Mouse (Mus musculus): Measurements from ENCODE around the gene Ccrl2. TPM values are rescaled to one million over a fixed set of nuclear protein-coding genes. Genes with fewer than 3 reads are reported as not detected.

Ccrl2 gene
- polyA plus RNA-seq (2015; fragmentation: Nextera tagmentation; extraction: Ambion mirVana) = 0.98 and 1.3 TPM in 2 replicates

GRCm38 (mm10) chr9:111056798-111057543 lies at the start of gene Ccrl2:
Ccrl2 (minus strand) TSS chr9:111057519.
- Histone ChIP-seq H3K36me3 (no peaks in the 10 kb centered on the region), H3K27me3 (replicated peaks) (no peaks in the 10 kb centered on the region), H3K9me3 (replicated peaks) (no peaks in the 10 kb centered on the region), H3K4me3 (replicated peaks) (peak within 1 kb of the TSS; percentile 15), H3K4me1 (no peaks in the 10 kb centered on the region), H3K27ac (replicated peaks) (0 out of 2 replicates have a peak within 1 kb of the TSS, but pooled peaks have one; percentile 8), H3K4me2 (peak within 1 kb of the TSS; percentile 42), H3K9ac (replicated peaks) (no peak within 1 kb of the TSS)
- no peak for ATAC-seq (ENCODE audit: low FRiP score)
- WGBS = 61% methylated on average over 17 of the region's 17 CpGs

GRCm38 (mm10) chr9:111103893-111104292 lies 46.6 kb upstream of the Ccrl2 start:
- Histone ChIP-seq H3K4me3 (replicated peaks) (no peak overlapping the region), H3K9me3 (replicated peaks) (no peaks in the 10 kb centered on the region), H3K9ac (replicated peaks) (no peak overlapping the region), H3K27ac (replicated peaks) (no peak overlapping the region), H3K4me1 (no peaks in the 10 kb centered on the region), H3K4me2 (no peak overlapping the region), H3K27me3 (replicated peaks) (no peaks in the 10 kb centered on the region), H3K36me3 (no peaks in the 10 kb centered on the region)
- 83% methylated on average over 5 of the region's 5 CpGs for WGBS
- ATAC-seq (ENCODE audit: low FRiP score) = no peak

DNA sequence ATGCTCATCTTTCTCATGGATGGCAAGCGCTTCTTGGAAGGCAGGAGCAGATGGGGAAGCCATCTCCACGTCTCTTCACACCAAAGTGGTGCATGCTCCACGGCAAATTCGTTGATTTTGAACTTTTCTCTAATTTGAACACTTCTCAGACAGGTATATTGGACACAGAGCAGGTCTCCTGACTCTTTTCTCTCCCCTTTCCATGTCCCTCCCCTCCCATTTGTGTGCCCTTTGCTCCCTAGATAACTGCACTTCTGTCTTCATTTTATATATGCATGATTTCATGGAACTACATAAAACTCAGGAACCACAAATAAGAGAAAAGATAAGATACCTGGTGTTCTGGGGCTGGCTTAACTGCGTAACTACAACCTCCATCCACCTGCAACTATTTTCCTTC lies 46.0 kb upstream of the Ccrl2 start:
- Histone ChIP-seq H3K4me2 (no peak overlapping the region), H3K4me3 (replicated peaks) (no peak overlapping the region), H3K9ac (replicated peaks) (no peak overlapping the region), H3K9me3 (replicated peaks) (no peaks in the 10 kb centered on the region), H3K36me3 (no peaks in the 10 kb centered on the region), H3K27ac (replicated peaks) (no peak overlapping the region), H3K4me1 (no peaks in the 10 kb centered on the region), H3K27me3 (replicated peaks) (no peaks in the 10 kb centered on the region)
- no peak for ATAC-seq (ENCODE audit: low FRiP score)
- 86% methylated on average over 5 of the region's 5 CpGs for WGBS

- 92% methylated on average over 3 of the region's 3 CpGs for WGBS
- H3K4me2 ChIP-seq = no peak overlapping the region
- H3K27ac ChIP-seq (replicated peaks) = no peak overlapping the region
- H3K36me3 ChIP-seq = no peaks in the 10 kb centered on the region
- no peaks in the 10 kb centered on the region for H3K27me3 ChIP-seq (replicated peaks)
- ATAC-seq (ENCODE audit: low FRiP score) = no peak
- no peak overlapping the region for H3K4me3 ChIP-seq (replicated peaks)
- H3K9me3 ChIP-seq (replicated peaks) = no peaks in the 10 kb centered on the region
- H3K4me1 ChIP-seq = no peaks in the 10 kb centered on the region
- H3K9ac ChIP-seq (replicated peaks) = no peak overlapping the region
Observed at GRCm38 (mm10) chr9:111100406-111100805, 43.1 kb upstream of the Ccrl2 start.

- Histone ChIP-seq H3K4me1 (0 out of 2 replicates have a peak, but pooled peaks cover 2% of the 10 kb centered on the region), H3K4me3 (replicated peaks) (no peak overlapping the region), H3K4me2 (no peak overlapping the region), H3K9ac (replicated peaks) (no peak overlapping the region), H3K9me3 (replicated peaks) (no peaks in the 10 kb centered on the region), H3K36me3 (no peaks in the 10 kb centered on the region), H3K27me3 (replicated peaks) (no peaks in the 10 kb centered on the region), H3K27ac (replicated peaks) (no peak overlapping the region)
- ATAC-seq (ENCODE audit: low FRiP score) = no peak
- 72% methylated on average over 6 of the region's 6 CpGs for WGBS
Observed at GRCm38 (mm10) chr9:111097543-111097942, 40.2 kb upstream of the Ccrl2 start.

- Histone ChIP-seq H3K9me3 (replicated peaks) (no peaks in the 10 kb centered on the region), H3K4me3 (replicated peaks) (no peak overlapping the region), H3K27me3 (replicated peaks) (no peaks in the 10 kb centered on the region), H3K4me1 (0 out of 2 replicates have a peak, but pooled peaks cover 2% of the 10 kb centered on the region), H3K9ac (replicated peaks) (no peak overlapping the region), H3K4me2 (no peak overlapping the region), H3K36me3 (no peaks in the 10 kb centered on the region), H3K27ac (replicated peaks) (no peak overlapping the region)
- ATAC-seq (ENCODE audit: low FRiP score) = no peak
- WGBS = 79% methylated on average over 16 of the region's 16 CpGs
Observed at GRCm38 (mm10) chr9:111096419-111097326, 39.4 kb upstream of the Ccrl2 start.

GRCm38 (mm10) chr9:111095710-111096109 lies 38.4 kb upstream of the Ccrl2 start:
- Histone ChIP-seq H3K27ac (replicated peaks) (no peak overlapping the region), H3K9ac (replicated peaks) (no peak overlapping the region), H3K27me3 (replicated peaks) (no peaks in the 10 kb centered on the region), H3K4me1 (0 out of 2 replicates have a peak, but pooled peaks cover 2% of the 10 kb centered on the region), H3K4me2 (no peak overlapping the region), H3K9me3 (replicated peaks) (no peaks in the 10 kb centered on the region), H3K36me3 (no peaks in the 10 kb centered on the region), H3K4me3 (replicated peaks) (no peak overlapping the region)
- no peak for ATAC-seq (ENCODE audit: low FRiP score)
- WGBS = 60% methylated on average over 7 of the region's 7 CpGs

DNA sequence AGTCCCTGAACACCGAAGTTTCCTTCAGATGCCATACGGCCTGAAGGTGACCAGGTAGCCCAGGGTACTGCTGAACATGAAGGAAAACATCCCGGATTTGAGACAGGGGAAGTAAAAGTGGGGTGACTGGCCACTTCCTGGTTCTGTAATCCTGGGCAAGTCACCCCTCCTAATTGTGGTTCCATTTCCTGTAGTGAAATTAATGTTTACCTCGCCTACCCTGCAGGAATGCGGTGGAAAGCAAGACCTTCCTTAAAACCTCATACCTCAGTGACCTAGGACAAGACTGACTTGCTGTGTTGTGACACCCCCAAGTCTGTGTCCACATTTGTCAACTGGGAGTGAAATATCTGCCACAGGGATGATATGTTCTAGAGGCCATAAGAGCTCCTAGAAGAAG lies 37.3 kb upstream of the Ccrl2 start:
- 86% methylated on average over 5 of the region's 5 CpGs for WGBS

DNA sequence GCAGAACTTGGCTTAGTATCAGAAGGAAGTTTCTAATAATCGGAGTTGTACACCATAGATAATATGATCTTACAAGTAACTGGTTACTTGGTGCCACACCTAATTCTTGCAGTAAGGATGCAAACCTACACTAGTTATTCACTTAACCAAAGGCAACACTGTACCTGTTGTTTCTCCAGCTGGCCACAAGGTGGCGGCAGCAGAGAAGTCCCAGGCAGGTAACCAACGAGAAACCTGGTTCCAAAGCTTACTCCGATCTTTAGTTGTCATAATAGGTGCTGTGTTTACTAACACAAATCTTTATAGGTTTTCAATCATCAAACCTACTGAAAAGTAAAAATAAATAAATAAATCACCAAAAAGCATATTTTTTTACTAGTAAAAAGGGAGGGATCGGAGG lies 35.8 kb upstream of the Ccrl2 start:
- no peak overlapping the region for H3K4me3 ChIP-seq (replicated peaks)
- no peaks in the 10 kb centered on the region for H3K36me3 ChIP-seq
- H3K27ac ChIP-seq (replicated peaks) = no peak overlapping the region
- H3K9me3 ChIP-seq (replicated peaks) = no peaks in the 10 kb centered on the region
- peaks cover 10% of the 10 kb centered on the region for H3K4me1 ChIP-seq
- H3K27me3 ChIP-seq (replicated peaks) = no peaks in the 10 kb centered on the region
- H3K9ac ChIP-seq (replicated peaks) = no peak overlapping the region
- WGBS = 25% methylated on average over 5 of the region's 5 CpGs
- no peak overlapping the region for H3K4me2 ChIP-seq
- ATAC-seq (ENCODE audit: low FRiP score) = no peak

More for the DNA sequence above, 37.3 kb upstream of the Ccrl2 start:
- Histone ChIP-seq H3K4me3 (replicated peaks) (no peak overlapping the region), H3K9ac (replicated peaks) (no peak overlapping the region), H3K9me3 (replicated peaks) (no peaks in the 10 kb centered on the region), H3K4me1 (0 out of 2 replicates have a peak, but pooled peaks cover 2% of the 10 kb centered on the region), H3K36me3 (no peaks in the 10 kb centered on the region), H3K4me2 (no peak overlapping the region), H3K27me3 (replicated peaks) (no peaks in the 10 kb centered on the region), H3K27ac (replicated peaks) (no peak overlapping the region)
- ATAC-seq (ENCODE audit: low FRiP score) = no peak

- Histone ChIP-seq H3K9me3 (replicated peaks) (no peaks in the 10 kb centered on the region), H3K27me3 (replicated peaks) (no peaks in the 10 kb centered on the region), H3K4me1 (peaks cover 12% of the 10 kb centered on the region), H3K4me3 (replicated peaks) (no peak overlapping the region), H3K4me2 (0 out of 2 replicates have a peak overlapping the region, but pooled peaks have one; percentile 6), H3K27ac (replicated peaks) (no peak overlapping the region), H3K36me3 (no peaks in the 10 kb centered on the region), H3K9ac (replicated peaks) (no peak overlapping the region)
- 65% methylated on average over 9 of the region's 9 CpGs for WGBS
- no peak for ATAC-seq (ENCODE audit: low FRiP score)
Observed at GRCm38 (mm10) chr9:111092657-111093056, 35.3 kb upstream of the Ccrl2 start.

GRCm38 (mm10) chr9:111088886-111089285 lies 31.6 kb upstream of the Ccrl2 start:
- peaks cover 12% of the 10 kb centered on the region for H3K4me1 ChIP-seq

More at GRCm38 (mm10) chr9:111088886-111089285, 31.6 kb upstream of the Ccrl2 start:
- Histone ChIP-seq H3K4me2 (no peak overlapping the region), H3K27me3 (replicated peaks) (no peaks in the 10 kb centered on the region), H3K27ac (replicated peaks) (no peak overlapping the region), H3K36me3 (no peaks in the 10 kb centered on the region), H3K4me3 (replicated peaks) (no peak overlapping the region), H3K9ac (replicated peaks) (no peak overlapping the region), H3K9me3 (replicated peaks) (no peaks in the 10 kb centered on the region)
- no peak for ATAC-seq (ENCODE audit: low FRiP score)
- WGBS = 34% methylated on average over 7 of the region's 7 CpGs
